Mouse (Mus musculus) embryonic fibroblast, embryonic 13.5 days (primary cell): ENCODE measurements at regions not wholly inside any gene's neighbourhood (a gene's known extent, or its start where the extent isn't known, plus 50 kb on each side); places are given as distances from the start of the nearest gene placed in this dataset.

Source experiments
- CTCF ChIP-seq: IDR thresholded peaks from 2 replicates; pipeline ENCODE4 v1.5.1; 2011; ENCODE audit warnings: mild to moderate bottlenecking, control low read depth, low read length, moderate library complexity, borderline replicate concordance; ENCODE audit not compliant: insufficient read depth
- POLR2A ChIP-seq: IDR thresholded peaks from 2 replicates; pipeline ENCODE4 v1.6.1; 2011; ENCODE audit warnings: low read depth, mild to moderate bottlenecking, control low read depth, low read length, moderate library complexity

DNA sequence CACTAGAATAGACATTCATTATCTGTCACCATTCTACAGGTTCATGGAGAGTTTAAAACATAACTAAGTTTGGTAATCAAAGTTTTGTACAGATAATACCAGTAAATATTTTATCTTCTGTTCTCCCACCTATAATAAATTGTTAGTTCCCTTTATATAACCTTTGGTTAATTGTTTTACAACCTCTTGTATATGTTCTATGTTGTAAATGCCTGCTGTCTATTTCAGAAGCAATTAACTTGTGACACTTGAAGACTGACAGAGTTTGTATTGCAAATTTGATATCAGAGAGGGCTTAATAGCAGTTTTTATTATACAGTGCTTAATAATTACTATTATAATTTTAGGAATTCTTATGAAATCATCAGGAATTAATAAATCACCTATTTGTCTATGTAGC, 118.5 kb downstream of the Impad1 start:
- no peak for TF ChIP-seq CTCF
- TF ChIP-seq POLR2A = no peak
